Mouse (Mus musculus) hindbrain, postnatal 0 days (tissue): ENCODE measurements at regions not wholly inside any gene's neighbourhood (a gene's known extent, or its start where the extent isn't known, plus 50 kb on each side); places are given as distances from the start of the nearest gene placed in this dataset.

Experiments used
- ATAC-seq: fragments of 200-750 bp; cut with Nextera tagmentation; 2 replicates; pipeline ENCODE4 v1.8.0; 2017; ENCODE audit warnings: mild to moderate bottlenecking, moderate TSS enrichment, moderate library complexity
- DNase-seq: peaks from one replicate; pipeline ENCODE4 v3.0.0-alpha.2; 2015; ENCODE audit warnings: low spot score
- H3K27ac ChIP-seq: fragments of 300-500 bp; sonication (generic); 2 replicates; pipeline ENCODE4 v1.5.1; 2014; ENCODE audit warnings: mild to moderate bottlenecking
- H3K27me3 ChIP-seq: fragments of 300-500 bp; sonication (generic); 2 replicates; pipeline ENCODE4 v1.6.1; 2014; ENCODE audit warnings: low read length, mixed read lengths; ENCODE audit not compliant: insufficient read depth
- H3K36me3 ChIP-seq: fragments of 300-500 bp; sonication (generic); 2 replicates; pipeline ENCODE4 v1.6.1; 2014; ENCODE audit warnings: low read length, mixed read lengths; ENCODE audit not compliant: insufficient read depth
- H3K4me1 ChIP-seq: fragments of 300-500 bp; sonication (generic); 2 replicates; pipeline ENCODE4 v1.6.1; 2014; ENCODE audit warnings: antibody characterized with exemption, low read length, mixed read lengths; ENCODE audit not compliant: insufficient read depth
- H3K4me2 ChIP-seq: fragments of 300-500 bp; sonication (generic); 2 replicates; pipeline ENCODE4 v1.6.1; 2014; ENCODE audit warnings: low read depth, mild to moderate bottlenecking, low read length, moderate library complexity, mixed read lengths
- H3K4me3 ChIP-seq: fragments of 300-500 bp; sonication (generic); 2 replicates; pipeline ENCODE4 v1.5.1; 2014; ENCODE audit warnings: low read length
- H3K9ac ChIP-seq: fragments of 300-500 bp; sonication (generic); replicated peaks from 2 replicates; pipeline ENCODE4 v1.6.1; 2014; ENCODE audit warnings: mild to moderate bottlenecking, low read length, moderate library complexity, mixed read lengths
- H3K9me3 ChIP-seq: fragments of 300-500 bp; sonication (generic); 2 replicates; pipeline ENCODE4 v1.6.1; 2016; ENCODE audit warnings: low read length, mixed read lengths
- CTCF ChIP-seq: IDR thresholded peaks from 2 replicates; pipeline ENCODE4 v1.5.1; 2016; ENCODE audit warnings: antibody characterized with exemption, control low read depth, low read depth
- WGBS: fragments of 180-500 bp; shearing (Covaris S2); extraction: QIAGEN DNeasy Blood & Tissue Kit; methylation state at CpG from one replicate; pipeline ENCODE4 v1.1.7; 2014; 5-methylcytosine and 5-hydroxymethylcytosine counted together

DNA sequence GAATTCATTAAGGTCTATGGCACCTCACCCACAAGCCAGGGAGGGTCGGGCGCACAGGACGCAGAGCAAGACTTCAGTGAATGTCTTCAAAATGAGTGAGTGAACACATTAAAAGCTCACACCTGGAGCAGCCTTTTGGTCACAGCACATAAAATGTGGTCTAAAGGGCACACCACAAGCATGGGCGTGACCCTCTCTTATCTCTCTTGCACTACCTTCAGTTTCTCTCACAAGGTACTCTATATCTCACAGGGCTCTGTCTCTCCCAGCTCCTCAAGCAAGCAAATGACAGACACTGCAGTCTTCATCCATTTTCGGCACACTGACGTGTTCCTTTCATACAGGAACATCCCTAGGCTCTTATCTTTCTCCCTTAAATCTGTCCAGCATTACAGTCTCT, 444.0 kb downstream of the Slc16a7 start:
- H3K9me3 ChIP-seq, result no peaks in the 10 kb centered on the region
- H3K4me3 ChIP-seq, result no peak overlapping the region
- no peak overlapping the region for H3K9ac ChIP-seq
- WGBS, result 92% methylated on average over 6 of the region's 6 CpGs
- DNase-seq, result no peak
- no peak overlapping the region for H3K27ac ChIP-seq
- TF ChIP-seq CTCF, result no peak
- no peaks in the 10 kb centered on the region for H3K36me3 ChIP-seq
- H3K4me1 ChIP-seq, result no peaks in the 10 kb centered on the region
- ATAC-seq, result no peak
- no peak overlapping the region for H3K4me2 ChIP-seq
- H3K27me3 ChIP-seq, result no peaks in the 10 kb centered on the region

DNA sequence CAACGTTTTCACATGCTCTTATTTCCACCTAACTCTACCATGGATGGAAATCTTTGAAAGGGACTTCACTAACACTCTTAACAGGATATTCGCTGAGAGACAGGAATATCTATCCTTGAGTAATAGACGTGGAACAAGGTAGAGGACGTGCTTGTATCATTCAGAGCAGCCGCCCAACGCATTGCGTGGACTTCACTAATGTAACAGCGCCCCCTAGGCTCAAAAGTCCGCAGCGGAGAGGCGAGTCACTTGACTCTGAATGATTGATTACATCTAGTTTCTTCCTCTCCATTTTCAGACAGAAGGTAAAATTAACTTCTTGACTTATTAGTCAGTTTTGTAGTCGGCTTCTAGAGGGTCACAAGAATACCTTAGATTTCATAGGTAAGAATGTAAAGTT, 447.1 kb downstream of the Slc16a7 start:
- H3K4me3 ChIP-seq, result no peak overlapping the region
- H3K9ac ChIP-seq, result no peak overlapping the region
- TF ChIP-seq CTCF, result no peak
- 64% methylated on average over 12 of the region's 12 CpGs for WGBS
- H3K4me2 ChIP-seq, result no peak overlapping the region
- no peaks in the 10 kb centered on the region for H3K4me1 ChIP-seq
- no peak overlapping the region for H3K27ac ChIP-seq
- H3K9me3 ChIP-seq, result no peaks in the 10 kb centered on the region
- no peaks in the 10 kb centered on the region for H3K36me3 ChIP-seq
- no peaks in the 10 kb centered on the region for H3K27me3 ChIP-seq
- DNase-seq (peak; percentile 6), ATAC-seq (no peak)

- TF ChIP-seq CTCF, result no peak
- H3K36me3 ChIP-seq, result no peaks in the 10 kb centered on the region
- H3K9ac ChIP-seq, result no peak overlapping the region
- 74% methylated on average over 2 of the region's 2 CpGs for WGBS
- H3K27ac ChIP-seq, result no peak overlapping the region
- no peak overlapping the region for H3K4me3 ChIP-seq
- no peaks in the 10 kb centered on the region for H3K4me1 ChIP-seq
- H3K9me3 ChIP-seq, result no peaks in the 10 kb centered on the region
- H3K4me2 ChIP-seq, result no peak overlapping the region
- peak; percentile 1 for DNase-seq
- no peak for ATAC-seq
- no peaks in the 10 kb centered on the region for H3K27me3 ChIP-seq
Measured at GRCm38 (mm10) chr10:124927218-124927617, 462.0 kb downstream of the Slc16a7 start.

DNA sequence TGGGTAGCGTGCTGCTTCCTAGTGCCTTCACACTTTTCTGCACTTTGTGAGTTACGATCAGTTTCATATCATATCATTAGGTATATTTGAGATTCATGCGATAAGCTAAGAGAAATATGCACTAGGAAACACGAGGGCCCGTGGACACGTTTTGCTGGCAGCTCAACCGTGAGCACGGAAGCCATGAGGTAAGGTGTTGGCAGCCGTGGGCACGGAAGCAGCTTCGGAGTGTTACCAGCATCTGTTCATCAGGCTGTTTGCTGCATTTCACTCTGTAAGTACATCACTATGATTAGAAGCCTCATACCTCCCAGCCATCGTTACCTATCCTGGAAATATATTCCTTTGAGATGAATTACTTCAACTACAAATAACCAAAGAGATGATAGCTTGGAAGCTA, 489.2 kb downstream of the Slc16a7 start:
- Histone ChIP-seq H3K27me3 (no peaks in the 10 kb centered on the region), H3K4me3 (no peak overlapping the region), H3K36me3 (no peaks in the 10 kb centered on the region), H3K27ac (no peak overlapping the region), H3K9me3 (no peaks in the 10 kb centered on the region), H3K4me1 (no peaks in the 10 kb centered on the region), H3K9ac (no peak overlapping the region), H3K4me2 (no peak overlapping the region)
- no peak for ATAC-seq
- DNase-seq, result no peak
- 80% methylated on average over 12 of the region's 12 CpGs for WGBS
- no peak for TF ChIP-seq CTCF

- H3K9me3 ChIP-seq, result no peaks in the 10 kb centered on the region
- H3K9ac ChIP-seq, result no peak overlapping the region
- H3K4me2 ChIP-seq, result no peak overlapping the region
- no peak overlapping the region for H3K4me3 ChIP-seq
- no peak for TF ChIP-seq CTCF
- no peaks in the 10 kb centered on the region for H3K4me1 ChIP-seq
- DNase-seq (no peak), ATAC-seq (no peak)
- H3K27me3 ChIP-seq, result no peaks in the 10 kb centered on the region
- no peak overlapping the region for H3K27ac ChIP-seq
- H3K36me3 ChIP-seq, result no peaks in the 10 kb centered on the region
Measured at GRCm38 (mm10) chr10:124878525-124878924, 510.7 kb downstream of the Slc16a7 start.

DNA sequence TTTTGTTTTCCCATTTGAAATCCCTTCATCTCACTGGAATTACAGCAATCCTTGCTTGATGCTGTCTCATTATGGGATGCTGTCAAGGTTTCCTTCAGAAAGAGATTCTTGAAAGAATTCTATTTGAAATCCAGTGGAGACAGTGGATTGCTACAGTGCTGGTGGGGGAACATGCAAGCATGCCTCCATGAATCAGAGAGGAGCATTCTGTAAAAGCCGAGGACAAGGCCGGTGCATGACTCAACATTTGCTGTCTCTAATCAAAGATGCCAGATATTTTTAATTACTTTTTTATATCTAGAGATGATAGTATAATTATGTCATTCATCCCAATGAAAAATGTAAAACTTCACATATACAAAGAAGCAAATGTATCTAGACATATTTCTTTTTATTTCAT, 511.6 kb downstream of the Slc16a7 start:
- H3K9me3 ChIP-seq, result no peaks in the 10 kb centered on the region
- no peak for TF ChIP-seq CTCF

DNA sequence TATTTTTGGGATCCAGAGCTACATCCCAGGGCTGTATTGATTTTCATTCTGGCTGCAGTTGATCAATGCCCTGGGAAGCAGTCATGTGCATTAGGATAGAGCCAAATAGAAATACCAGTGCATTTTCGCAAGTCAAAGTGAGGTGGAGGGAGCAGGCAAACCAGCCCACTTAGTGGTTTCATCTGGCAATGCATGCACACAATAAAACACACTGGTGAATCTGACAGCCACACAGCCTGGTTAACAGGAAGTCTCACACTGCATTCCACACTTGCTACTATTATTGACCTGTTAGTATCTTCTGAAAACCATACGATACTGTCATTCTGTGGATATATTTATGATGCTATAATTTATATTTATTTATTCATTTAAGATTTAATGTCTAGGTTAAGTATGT, 517.1 kb downstream of the Slc16a7 start:
- H3K27ac ChIP-seq, result no peak overlapping the region
- H3K4me2 ChIP-seq, result no peak overlapping the region
- no peak for TF ChIP-seq CTCF
- H3K27me3 ChIP-seq, result no peaks in the 10 kb centered on the region
- H3K36me3 ChIP-seq, result no peaks in the 10 kb centered on the region
- ATAC-seq (no peak), DNase-seq (peak; percentile 5)
- no peaks in the 10 kb centered on the region for H3K4me1 ChIP-seq
- H3K9ac ChIP-seq, result no peak overlapping the region
- no peaks in the 10 kb centered on the region for H3K9me3 ChIP-seq
- H3K4me3 ChIP-seq, result no peak overlapping the region
- WGBS, result 81% methylated on average over 2 of the region's 2 CpGs

More for the DNA sequence above, 511.6 kb downstream of the Slc16a7 start:
- Histone ChIP-seq H3K27me3 (no peaks in the 10 kb centered on the region), H3K4me3 (no peak overlapping the region), H3K27ac (no peak overlapping the region), H3K36me3 (no peaks in the 10 kb centered on the region), H3K9ac (no peak overlapping the region), H3K4me1 (no peaks in the 10 kb centered on the region), H3K4me2 (no peak overlapping the region)
- 94% methylated on average over 2 of the region's 2 CpGs for WGBS
- DNase-seq, result no peak
- no peak for ATAC-seq
